Mouse (Mus musculus): Measurements from ENCODE around the gene Rapgef2.
"Not testable (repeated sequence)": the region's sequence is repeated elsewhere in the genome, so short reads cannot be mapped to it uniquely, and the experiment has no call there.

- not testable (repeated sequence) for TF ChIP-seq CTCF (IDR thresholded peaks at IDR 0.05; ENCODE audit: insufficient read depth, low read length); POLR2A (IDR thresholded peaks at IDR 0.05; ENCODE audit: borderline replicate concordance, extremely low read depth, low read depth, low read length)
These were observed 59.5 kb downstream of the Rapgef2 start for GRCm38 (mm10) chr3:79226807-79227206.

Data from lung, adult 2 months (tissue).